Mouse (Mus musculus): ENCODE data around the gene Icam4. TPM values are rescaled to one million over a fixed set of nuclear protein-coding genes. Genes with fewer than 3 reads are reported as not detected.

Icam4 gene
- polyA plus RNA-seq, 1 experiment = 105 TPM

DNA sequence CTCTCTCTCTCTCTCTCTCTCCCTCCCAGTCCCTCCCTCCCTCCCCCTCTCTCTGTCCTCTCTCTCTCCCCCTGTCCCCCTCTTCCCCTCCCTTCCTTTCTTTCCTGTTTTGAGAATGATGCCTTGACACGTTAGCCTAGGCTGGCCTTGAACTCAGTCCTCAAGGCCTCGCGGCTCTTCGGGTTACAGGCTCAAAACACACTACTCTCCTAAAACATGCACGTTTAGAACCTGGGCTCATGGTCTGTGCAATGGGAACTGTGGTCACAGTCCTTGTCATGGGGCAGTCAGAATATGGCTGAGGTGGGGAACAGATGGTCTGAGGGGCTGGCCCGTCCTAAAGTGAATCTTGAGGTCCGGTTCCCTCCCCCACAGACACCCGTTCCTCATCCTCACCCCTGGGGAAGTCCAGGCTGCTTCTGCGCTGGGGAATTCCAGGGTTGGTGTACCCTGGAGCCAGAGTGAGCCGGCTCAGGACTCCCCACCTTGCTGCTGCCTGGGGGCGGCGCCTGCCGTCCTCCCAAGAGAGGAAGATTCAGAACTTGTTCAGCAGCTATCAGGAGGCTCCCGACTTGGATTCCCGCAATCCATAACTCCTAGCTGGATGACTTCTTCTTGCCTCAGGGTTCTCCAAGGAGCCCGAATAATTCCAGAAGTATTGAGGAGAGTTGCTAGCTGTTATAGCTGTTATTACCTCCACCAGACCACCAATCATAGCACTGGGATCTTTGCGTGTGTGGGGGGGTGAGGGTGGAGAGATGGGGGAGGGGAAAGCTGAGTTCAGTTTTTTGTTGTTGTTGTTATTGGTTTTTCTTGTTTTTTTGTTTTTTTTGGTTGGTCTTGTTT is 12.6 kb upstream of the Icam4 start:
- Histone ChIP-seq H3K27me3 (ENCODE audit: control insufficient read depth) (peaks cover 56% of the 10 kb centered on the region), H3K36me3 (ENCODE audit: control insufficient read depth) (no peaks in the 10 kb centered on the region; the same call in 1 of the 2 replicates), H3K9me3 (ENCODE audit: control insufficient read depth, low read length) (peaks cover 14% of the 10 kb centered on the region; the same call in 1 of the 2 replicates), H3K4me1 (ENCODE audit: control insufficient read depth) (peaks cover 47% of the 10 kb centered on the region), H3K4me3 (replicated peaks) (peak overlapping the region; percentile 53)
- TF ChIP-seq GATA1 (IDR thresholded peaks at IDR 0.05; ENCODE audit: low read length) = no peak
- TF ChIP-seq TAL1 (IDR thresholded peaks at IDR 0.05; ENCODE audit: low read length) = no peak

DNA sequence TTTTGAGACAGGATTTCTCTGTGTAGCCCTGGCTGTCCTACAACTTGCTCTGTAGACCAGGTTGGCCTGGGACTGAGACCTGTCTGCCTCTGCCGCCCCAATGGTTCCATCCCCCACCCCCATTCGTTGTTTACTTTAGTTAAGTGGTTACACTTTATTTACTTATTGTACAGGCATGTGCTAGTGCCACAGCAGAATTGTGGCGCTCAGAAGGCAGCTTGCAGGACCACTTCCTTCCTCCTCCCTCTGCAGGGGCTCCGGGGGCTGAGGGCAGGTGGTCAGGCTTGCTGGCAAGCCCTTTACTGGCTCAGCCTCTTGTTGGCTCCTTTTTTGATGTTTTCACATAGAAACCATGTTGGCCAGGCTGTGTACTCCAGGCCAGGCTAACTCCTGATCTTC is 12.0 kb upstream of the Icam4 start:
- Histone ChIP-seq H3K36me3 (ENCODE audit: control insufficient read depth) (no peaks in the 10 kb centered on the region; the same call in 1 of the 2 replicates), H3K27me3 (ENCODE audit: control insufficient read depth) (peaks cover 59% of the 10 kb centered on the region), H3K9me3 (ENCODE audit: control insufficient read depth, low read length) (peaks cover 14% of the 10 kb centered on the region; the same call in 1 of the 2 replicates), H3K4me1 (ENCODE audit: control insufficient read depth) (peaks cover 42% of the 10 kb centered on the region), H3K4me3 (replicated peaks) (no peak overlapping the region)
- no peak for TF ChIP-seq GATA1 (IDR thresholded peaks at IDR 0.05; ENCODE audit: low read length)
- no peak for TF ChIP-seq TAL1 (IDR thresholded peaks at IDR 0.05; ENCODE audit: low read length)

DNA sequence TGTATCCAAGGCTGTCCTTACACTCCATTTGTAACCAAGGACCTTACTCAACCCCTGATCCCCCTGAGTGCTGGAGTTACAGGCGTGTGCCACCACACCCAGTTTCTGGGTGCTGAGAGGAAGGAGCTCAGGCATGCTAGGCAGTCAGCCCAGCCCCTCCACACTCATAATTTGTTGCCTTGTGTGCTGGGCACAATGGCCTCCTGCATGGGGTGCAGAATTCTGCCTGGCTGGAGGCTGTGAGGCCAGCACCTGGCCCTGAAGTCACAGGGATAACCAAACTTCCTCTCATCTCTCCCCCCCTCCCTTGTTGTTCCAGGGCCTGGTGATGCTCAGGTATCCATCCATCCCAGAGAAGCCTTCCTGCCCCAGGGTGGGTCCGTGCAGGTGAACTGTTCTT is 10.6 kb upstream of the Icam4 start:
- Histone ChIP-seq H3K36me3 (ENCODE audit: control insufficient read depth) (no peaks in the 10 kb centered on the region; the same call in 1 of the 2 replicates), H3K4me3 (replicated peaks) (no peak overlapping the region), H3K27me3 (ENCODE audit: control insufficient read depth) (peaks cover 59% of the 10 kb centered on the region), H3K4me1 (ENCODE audit: control insufficient read depth) (peaks cover 37% of the 10 kb centered on the region), H3K9me3 (ENCODE audit: control insufficient read depth, low read length) (peaks cover 14% of the 10 kb centered on the region; the same call in 1 of the 2 replicates)
- TF ChIP-seq GATA1 (IDR thresholded peaks at IDR 0.05; ENCODE audit: low read length) = no peak
- no peak for TF ChIP-seq TAL1 (IDR thresholded peaks at IDR 0.05; ENCODE audit: low read length)

DNA sequence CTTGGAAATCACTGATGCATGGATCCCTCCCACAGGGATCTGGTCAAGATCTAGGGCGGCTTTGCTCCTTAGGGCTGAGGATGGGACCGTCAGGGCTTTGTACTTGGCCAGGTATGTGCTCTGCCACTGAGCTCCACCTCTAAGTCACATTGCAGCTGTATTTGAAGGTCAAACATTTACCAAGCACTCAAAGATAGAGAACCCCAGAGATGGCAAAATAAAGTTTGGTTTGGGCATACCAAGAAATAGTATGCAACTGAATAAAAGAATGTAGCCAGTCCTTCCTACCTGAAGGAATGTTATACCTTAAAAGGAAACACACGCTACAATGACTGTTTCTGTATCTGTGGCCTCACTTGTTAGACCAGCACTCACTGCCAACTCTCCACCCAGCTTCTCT is 7.8 kb upstream of the Icam4 start:
- TF ChIP-seq TAL1 (IDR thresholded peaks at IDR 0.05; ENCODE audit: low read length) (no peak), GATA1 (IDR thresholded peaks at IDR 0.05; ENCODE audit: low read length) (no peak)
- Histone ChIP-seq H3K36me3 (ENCODE audit: control insufficient read depth) (peaks cover 6% of the 10 kb centered on the region; the same call in 1 of the 2 replicates), H3K27me3 (ENCODE audit: control insufficient read depth) (peaks cover 32% of the 10 kb centered on the region), H3K4me1 (ENCODE audit: control insufficient read depth) (peaks cover 27% of the 10 kb centered on the region), H3K9me3 (ENCODE audit: control insufficient read depth, low read length) (peaks cover 4% of the 10 kb centered on the region; the same call in 1 of the 2 replicates), H3K4me3 (replicated peaks) (no peak overlapping the region)

DNA sequence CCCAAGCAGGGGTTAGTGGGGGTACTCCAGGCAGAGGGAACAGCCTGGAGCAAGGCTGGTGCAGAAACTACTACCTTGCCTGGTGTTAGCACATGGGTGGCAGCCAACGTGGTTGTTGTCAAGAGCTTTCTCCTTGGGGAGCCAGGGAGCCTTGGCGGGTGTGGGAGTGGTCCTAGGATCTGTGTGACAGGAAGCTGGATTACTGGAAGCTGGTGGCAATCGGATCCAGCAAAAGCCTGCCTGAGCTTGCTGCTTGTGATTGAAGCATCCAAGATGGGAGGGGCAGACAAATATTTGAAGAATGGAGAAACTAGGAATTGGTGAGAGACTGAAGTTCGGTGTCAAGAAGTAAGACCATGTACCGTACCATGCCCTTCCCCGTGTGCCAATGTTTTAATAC is 6.9 kb upstream of the Icam4 start:
- TF ChIP-seq GATA1 (IDR thresholded peaks at IDR 0.05; ENCODE audit: low read length) = no peak
- TF ChIP-seq TAL1 (IDR thresholded peaks at IDR 0.05; ENCODE audit: low read length) = no peak
- no peak overlapping the region for H3K4me3 ChIP-seq (replicated peaks)
- peaks cover 15% of the 10 kb centered on the region for H3K36me3 ChIP-seq (ENCODE audit: control insufficient read depth)
- peaks cover under 1% of the 10 kb centered on the region; the same call in 1 of the 2 replicates for H3K9me3 ChIP-seq (ENCODE audit: control insufficient read depth, low read length)
- H3K4me1 ChIP-seq (ENCODE audit: control insufficient read depth) = peaks cover 28% of the 10 kb centered on the region
- H3K27me3 ChIP-seq (ENCODE audit: control insufficient read depth) = peaks cover 23% of the 10 kb centered on the region

DNA sequence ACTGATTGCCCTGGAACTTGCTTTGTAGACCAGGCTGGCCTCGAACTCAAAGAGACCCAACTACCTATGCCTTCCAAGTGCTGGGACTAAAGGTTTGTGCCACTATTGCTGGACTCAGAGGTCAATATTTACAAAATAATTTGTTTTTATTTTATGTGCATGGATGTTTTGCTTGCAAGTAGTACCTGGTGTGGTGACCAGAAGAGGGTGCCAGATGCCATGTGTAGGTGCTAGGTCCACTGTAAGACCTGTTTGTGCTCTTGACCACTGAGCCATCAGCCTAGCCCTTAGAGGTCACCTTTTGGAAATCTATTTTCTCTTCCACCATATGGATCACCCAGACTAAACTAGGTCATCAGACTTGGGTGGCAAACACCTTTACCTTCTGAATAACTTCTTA is 6.4 kb upstream of the Icam4 start:
- TF ChIP-seq GATA1 (IDR thresholded peaks at IDR 0.05; ENCODE audit: low read length) = no peak
- H3K36me3 ChIP-seq (ENCODE audit: control insufficient read depth) = peaks cover 20% of the 10 kb centered on the region
- H3K4me3 ChIP-seq (replicated peaks) = no peak overlapping the region
- no peaks in the 10 kb centered on the region for H3K9me3 ChIP-seq (ENCODE audit: control insufficient read depth, low read length)
- H3K4me1 ChIP-seq (ENCODE audit: control insufficient read depth) = peaks cover 31% of the 10 kb centered on the region
- H3K27me3 ChIP-seq (ENCODE audit: control insufficient read depth) = peaks cover 18% of the 10 kb centered on the region

DNA sequence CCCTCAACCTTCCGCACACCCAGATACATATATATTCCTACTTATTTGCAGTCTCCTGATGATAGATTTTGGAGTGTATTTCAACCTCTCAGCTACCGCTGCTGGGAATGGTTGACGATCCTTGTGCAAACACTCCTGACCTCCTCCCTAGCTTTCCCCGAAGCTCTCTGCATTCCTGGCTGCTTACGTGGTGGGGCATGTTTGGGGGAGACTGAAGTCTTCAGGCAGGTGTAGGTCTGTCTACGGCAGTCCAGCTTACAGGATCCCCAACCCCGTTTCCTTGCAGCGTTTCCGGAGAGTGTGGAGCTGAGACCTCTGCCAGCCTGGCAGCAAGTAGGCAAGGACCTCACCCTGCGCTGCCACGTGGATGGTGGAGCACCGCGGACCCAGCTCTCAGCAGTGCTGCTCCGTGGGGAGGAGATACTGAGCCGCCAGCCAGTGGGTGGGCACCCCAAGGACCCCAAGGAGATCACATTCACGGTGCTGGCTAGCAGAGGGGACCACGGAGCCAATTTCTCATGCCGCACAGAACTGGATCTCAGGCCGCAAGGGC is 3.8 kb upstream of the Icam4 start:
- TF ChIP-seq TAL1 (IDR thresholded peaks at IDR 0.05; ENCODE audit: low read length) (no peak), GATA1 (IDR thresholded peaks at IDR 0.05; ENCODE audit: low read length) (no peak)
- H3K9me3 ChIP-seq (ENCODE audit: control insufficient read depth, low read length) = no peaks in the 10 kb centered on the region
- H3K4me1 ChIP-seq (ENCODE audit: control insufficient read depth) = peaks cover 49% of the 10 kb centered on the region
- peaks cover 3% of the 10 kb centered on the region for H3K27me3 ChIP-seq (ENCODE audit: control insufficient read depth)
- H3K36me3 ChIP-seq (ENCODE audit: control insufficient read depth) = peaks cover 34% of the 10 kb centered on the region
- no peak overlapping the region for H3K4me3 ChIP-seq (replicated peaks)

DNA sequence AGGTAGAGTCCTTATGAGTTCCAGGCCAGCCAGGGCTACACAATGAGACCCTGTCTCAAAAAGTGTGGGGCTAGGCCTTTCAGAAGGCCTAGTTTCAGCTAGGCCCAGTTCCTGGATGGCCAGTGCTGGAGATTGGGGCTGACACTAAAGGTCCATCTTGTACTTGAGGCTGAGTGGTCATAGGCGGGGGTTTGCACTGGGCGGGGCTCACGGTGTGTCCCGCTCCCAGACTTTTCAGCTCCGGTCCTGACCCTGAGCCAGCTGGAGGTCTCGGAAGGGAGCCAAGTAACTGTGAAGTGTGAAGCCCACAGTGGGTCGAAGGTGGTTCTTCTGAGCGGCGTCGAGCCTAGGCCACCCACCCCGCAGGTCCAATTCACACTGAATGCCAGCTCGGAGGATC is 2.3 kb upstream of the Icam4 start:
- Histone ChIP-seq H3K4me1 (ENCODE audit: control insufficient read depth) (peaks cover 59% of the 10 kb centered on the region), H3K9me3 (ENCODE audit: control insufficient read depth, low read length) (no peaks in the 10 kb centered on the region), H3K27me3 (ENCODE audit: control insufficient read depth) (peaks cover 6% of the 10 kb centered on the region), H3K36me3 (ENCODE audit: control insufficient read depth) (peaks cover 36% of the 10 kb centered on the region), H3K4me3 (replicated peaks) (no peak overlapping the region)
- TF ChIP-seq TAL1 (IDR thresholded peaks at IDR 0.05; ENCODE audit: low read length) = no peak
- no peak for TF ChIP-seq GATA1 (IDR thresholded peaks at IDR 0.05; ENCODE audit: low read length)

DNA sequence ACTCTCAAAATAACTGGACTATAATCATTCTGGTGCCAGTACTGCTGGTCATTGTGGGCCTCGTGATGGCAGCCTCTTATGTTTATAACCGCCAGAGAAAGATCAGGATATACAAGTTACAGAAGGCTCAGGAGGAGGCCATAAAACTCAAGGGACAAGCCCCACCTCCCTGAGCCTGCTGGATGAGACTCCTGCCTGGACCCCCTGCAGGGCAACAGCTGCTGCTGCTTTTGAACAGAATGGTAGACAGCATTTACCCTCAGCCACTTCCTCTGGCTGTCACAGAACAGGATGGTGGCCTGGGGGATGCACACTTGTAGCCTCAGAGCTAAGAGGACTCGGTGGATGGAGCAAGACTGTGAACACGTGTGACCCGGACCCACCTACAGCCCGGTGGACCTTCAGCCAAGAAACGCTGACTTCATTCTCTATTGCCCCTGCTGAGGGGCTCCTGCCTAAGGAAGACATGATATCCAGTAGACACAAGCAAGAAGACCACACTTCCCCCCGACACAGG is 1.3 kb upstream of the Icam4 start:
- TF ChIP-seq TAL1 (IDR thresholded peaks at IDR 0.05; ENCODE audit: low read length) (no peak), GATA1 (IDR thresholded peaks at IDR 0.05; ENCODE audit: low read length) (no peak)
- Histone ChIP-seq H3K27me3 (ENCODE audit: control insufficient read depth) (peaks cover 15% of the 10 kb centered on the region), H3K36me3 (ENCODE audit: control insufficient read depth) (peaks cover 36% of the 10 kb centered on the region), H3K4me3 (replicated peaks) (no peak overlapping the region), H3K9me3 (ENCODE audit: control insufficient read depth, low read length) (no peaks in the 10 kb centered on the region), H3K4me1 (ENCODE audit: control insufficient read depth) (peaks cover 66% of the 10 kb centered on the region)
